Comparison of ENCODE assay signal across 18 mouse cellular contexts in the genomic region with DNA sequence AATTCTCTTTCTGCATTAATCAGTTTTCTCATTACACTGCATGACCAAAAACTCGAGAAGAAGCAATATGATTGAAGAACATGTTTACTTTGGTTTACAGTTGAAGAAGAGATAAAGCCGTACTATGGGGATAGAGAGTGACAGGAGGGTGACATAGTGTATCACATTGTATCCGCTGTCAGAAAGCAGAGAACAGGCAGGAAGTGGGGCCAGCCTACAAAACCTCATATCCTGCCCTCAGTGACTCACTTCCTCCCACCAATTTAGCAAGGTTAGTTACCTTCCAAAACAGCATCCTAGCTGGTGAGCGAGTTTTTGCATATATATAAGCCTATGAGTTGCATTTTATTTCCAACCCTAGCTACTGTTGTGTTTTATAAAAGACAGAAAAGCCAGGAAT.
DNase-seq lines count a peak whose midpoint lies in the region; ATAC-seq lines count a peak whose summit lies in the region.
"Had no signal": no experiment of that assay in that cellular context is flagged by ENCODE, and none has a peak within 500 bp of the region (broad histone marks: within the 10 kb centered on the region; RNA-seq: fewer than 3 reads in every experiment).

No protein-coding gene starts in this region.

- ATAC-seq in common myeloid progenitor, adult 5-6 weeks (replicated peaks; ENCODE audit: low read depth, poor library complexity, severe bottlenecking), result 0 out of 2 replicates have a peak, but pooled peaks have one; percentile 25
- ATAC-seq: activated CD4-positive, CD25-positive, alpha-beta regulatory T cell, adult 4 months; CD4-positive, CD25-positive, alpha-beta regulatory T cell, adult 4 months; Patski had no signal

- peak; percentile 93 for DNase-seq in 416B (ENCODE audit: low read depth)
- no peak for DNase-seq in cerebellum, postnatal 10 days
- DNase-seq in layer of hippocampus, adult 18-20 months (ENCODE audit: low spot score in 2 of 2), result no peak
- DNase-seq: adrenal gland, adult 2 months; adrenal gland, adult 8-10 months; adrenal gland, postnatal 10 days; adrenal gland, postnatal 14 days; adrenal gland, postnatal 25 days; adrenal gland, postnatal 36 days; B cell, adult 2 months; cerebellum, adult 11 months; cerebellum, adult 11-12 months; cerebellum, adult 18-20 months; cerebellum, adult 2 months had no signal
